Mouse (Mus musculus) thymus, adult 2 months (tissue): ENCODE results near the gene Usp29. TPM values are rescaled to one million over a fixed set of nuclear protein-coding genes. Genes with fewer than 3 reads are reported as not detected.
"Not testable (repeated sequence)": the region's sequence is repeated elsewhere in the genome, so short reads cannot be mapped to it uniquely, and the experiment has no call there.

Experiments used
- DNase-seq: peaks from one replicate; pipeline ENCODE4 v3.0.0; 2021
- H3K27ac ChIP-seq: fragments of 200-500 bp; 2 replicates; pipeline ENCODE4 v1.5.1; 2012; ENCODE audit warnings: low read length, control low read depth; ENCODE audit not compliant: control insufficient read depth, insufficient read depth
- H3K27me3 ChIP-seq: fragments of 200-500 bp; 2 replicates; pipeline ENCODE4 v1.6.1; 2012; ENCODE audit warnings: mild to moderate bottlenecking, low read length, moderate library complexity, mixed read lengths; ENCODE audit not compliant: control insufficient read depth, insufficient read depth
- H3K36me3 ChIP-seq: fragments of 200-500 bp; 2 replicates; pipeline ENCODE4 v1.6.1; 2012; ENCODE audit warnings: mild to moderate bottlenecking, low read length, moderate library complexity; ENCODE audit not compliant: control insufficient read depth, insufficient read depth
- H3K4me1 ChIP-seq: fragments of 200-500 bp; replicated peaks from 2 replicates; pipeline ENCODE4 v1.6.1; 2012; ENCODE audit warnings: low read length; ENCODE audit not compliant: control insufficient read depth, insufficient read depth
- H3K4me3 ChIP-seq: fragments of 200-500 bp; 2 replicates; pipeline ENCODE4 v1.5.1; 2012; ENCODE audit warnings: mild to moderate bottlenecking, low read length, control low read depth, moderate library complexity; ENCODE audit not compliant: control insufficient read depth, insufficient read depth
- CTCF ChIP-seq: fragments of 200-500 bp; IDR thresholded peaks from 2 replicates; pipeline ENCODE4 v1.5.1; 2012; ENCODE audit warnings: mild to moderate bottlenecking, control low read depth, low read length, moderate library complexity, borderline replicate concordance; ENCODE audit not compliant: control insufficient read depth, poor library complexity, insufficient read depth; ENCODE audit errors: extremely low read depth
- POLR2A ChIP-seq: fragments of 200-500 bp; IDR thresholded peaks from 2 replicates; pipeline ENCODE4 v1.6.1; 2012; ENCODE audit warnings: mild to moderate bottlenecking, low read length, control low read depth, moderate library complexity; ENCODE audit not compliant: control insufficient read depth, poor library complexity, insufficient read depth; ENCODE audit errors: extremely low read depth
- WGBS: fragments of 180-500 bp; shearing (Covaris S2); methylation state at CpG from one replicate; pipeline ENCODE4 v1.1.7; 2018; 5-methylcytosine and 5-hydroxymethylcytosine counted together
- polyA plus RNA-seq: library from polyadenylated mRNA; depleted of rRNA; stranded (reverse); fragments of >200 nt; gene quantifications from 2 replicates; pipeline ENCODE4 v1.2.3, GENCODE M21; 2012

The Usp29 gene
- polyA plus RNA-seq, 1 experiment, result not detected

GRCm38 (mm10) chr7:6759698-6760097 is 29.3 kb downstream of the Usp29 start:
- TF ChIP-seq POLR2A (no peak), CTCF (no peak)
- Histone ChIP-seq H3K4me1 (no peaks in the 10 kb centered on the region), H3K27me3 (no peaks in the 10 kb centered on the region), H3K36me3 (no peaks in the 10 kb centered on the region), H3K4me3 (no peak overlapping the region), H3K27ac (no peak overlapping the region)
- WGBS, result 84% methylated on average over 12 of the region's 12 CpGs
- DNase-seq, result no peak

GRCm38 (mm10) chr7:6760170-6760569 is 29.8 kb downstream of the Usp29 start:
- Histone ChIP-seq H3K4me1 (no peaks in the 10 kb centered on the region), H3K27me3 (no peaks in the 10 kb centered on the region), H3K4me3 (no peak overlapping the region), H3K27ac (no peak overlapping the region), H3K36me3 (no peaks in the 10 kb centered on the region)
- no peak for DNase-seq
- TF ChIP-seq CTCF (no peak), POLR2A (no peak)
- WGBS, result 71% methylated on average over 6 of the region's 6 CpGs

GRCm38 (mm10) chr7:6765240-6765639 is 34.9 kb downstream of the Usp29 start:
- Histone ChIP-seq H3K36me3 (no peaks in the 10 kb centered on the region), H3K4me3 (no peak overlapping the region), H3K4me1 (no peaks in the 10 kb centered on the region), H3K27me3 (no peaks in the 10 kb centered on the region), H3K27ac (no peak overlapping the region)
- 79% methylated on average over 5 of the region's 5 CpGs for WGBS
- TF ChIP-seq POLR2A, result no peak
- DNase-seq, result no peak

GRCm38 (mm10) chr7:6770286-6770685 is 39.9 kb downstream of the Usp29 start:
- no peaks in the 10 kb centered on the region for H3K36me3 ChIP-seq
- H3K27me3 ChIP-seq, result no peaks in the 10 kb centered on the region
- H3K4me3 ChIP-seq, result no peak overlapping the region
- no peak overlapping the region for H3K27ac ChIP-seq
- no peak for DNase-seq
- 38% methylated on average over 8 of the region's 8 CpGs for WGBS
- TF ChIP-seq CTCF, result no peak
- no peak for TF ChIP-seq POLR2A
- H3K4me1 ChIP-seq, result no peaks in the 10 kb centered on the region

GRCm38 (mm10) chr7:6773865-6774413 is 43.6 kb downstream of the Usp29 start:
- H3K36me3 ChIP-seq, H3K27me3 ChIP-seq, H3K4me3 ChIP-seq, H3K27ac ChIP-seq, H3K4me1 ChIP-seq, DNase-seq: not testable (repeated sequence)
- 71% methylated on average over 11 of the region's 11 CpGs for WGBS

- no peak for DNase-seq
- no peak for TF ChIP-seq POLR2A
- no peak for TF ChIP-seq CTCF
- H3K4me1 ChIP-seq, result no peaks in the 10 kb centered on the region
- no peak overlapping the region for H3K4me3 ChIP-seq
- no peaks in the 10 kb centered on the region for H3K36me3 ChIP-seq
- WGBS, result 89% methylated on average over 10 of the region's 10 CpGs
- no peaks in the 10 kb centered on the region for H3K27me3 ChIP-seq
- H3K27ac ChIP-seq, result no peak overlapping the region
Observed at GRCm38 (mm10) chr7:6776314-6777059, 46.1 kb downstream of the Usp29 start.

- Histone ChIP-seq H3K27ac (no peak overlapping the region), H3K27me3 (no peaks in the 10 kb centered on the region), H3K36me3 (no peaks in the 10 kb centered on the region), H3K4me1 (no peaks in the 10 kb centered on the region), H3K4me3 (no peak overlapping the region)
- no peak for DNase-seq
- no peak for TF ChIP-seq POLR2A
- no peak for TF ChIP-seq CTCF
- WGBS, result 86% methylated on average over 2 of the region's 2 CpGs
Observed at GRCm38 (mm10) chr7:6777107-6777506, 46.7 kb downstream of the Usp29 start.

GRCm38 (mm10) chr7:6777689-6778088 is 47.3 kb downstream of the Usp29 start:
- Histone ChIP-seq H3K36me3 (no peaks in the 10 kb centered on the region), H3K4me3 (no peak overlapping the region), H3K27me3 (no peaks in the 10 kb centered on the region), H3K4me1 (no peaks in the 10 kb centered on the region), H3K27ac (no peak overlapping the region)
- WGBS, result 61% methylated on average over 4 of the region's 4 CpGs
- DNase-seq, result no peak
- TF ChIP-seq POLR2A (no peak), CTCF (no peak)
